Mouse (Mus musculus): ENCODE data around the gene Dhrs3. TPM values are rescaled to one million over a fixed set of nuclear protein-coding genes. Genes with fewer than 3 reads are reported as not detected.

Dhrs3 gene
- 29.3 and 38.9 TPM in 2 replicates for total RNA-seq (2023)

GRCm38 (mm10) chr4:144892133-144892936 is at the start of gene Dhrs3:
Gene Dhrs3 (plus strand): TSS chr4:144892827.

Other genes starting within 250 kb of the Dhrs3 start
- gene Gm436, start 206.5 kb upstream of the Dhrs3 start, total RNA-seq (2023), result not detected in 2 replicates
- gene Gm13178, start 171.4 kb upstream of the Dhrs3 start, total RNA-seq (2023), result not detected in 2 replicates
- not detected in 2 replicates for gene Gm438, start 106.2 kb upstream of the Dhrs3 start, total RNA-seq (2023)

Measured in neutrophil, adult 65 days (primary cell).